Mouse (Mus musculus): ENCODE results near the gene Dytn.
"Not testable (repeated sequence)": the region's sequence is repeated elsewhere in the genome, so short reads cannot be mapped to it uniquely, and the experiment has no call there.

Gene Dytn

DNA sequence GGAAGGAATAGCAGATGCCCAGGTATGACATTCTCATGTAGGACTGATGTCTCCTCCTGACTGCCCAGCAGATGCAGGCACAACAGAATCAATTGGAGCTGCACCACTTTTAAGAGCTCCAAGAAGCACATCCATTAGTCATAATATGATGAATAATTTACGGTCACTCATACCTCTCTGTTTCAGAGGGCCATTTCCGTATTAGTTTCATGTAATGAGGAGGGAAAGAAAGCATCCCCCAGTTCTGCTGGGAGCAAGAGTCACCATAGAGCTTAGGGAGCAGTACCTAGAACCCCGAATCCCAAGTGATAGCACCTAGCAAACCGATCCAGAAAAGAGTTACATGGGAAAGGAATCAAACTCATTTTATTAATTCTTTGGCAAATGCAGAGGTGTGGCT is at the start of gene Dytn:
TSS of gene Dytn (minus strand) at position 101 of the 400 bp plus-strand sequence.
- DNase-seq, result no peak

- peak; percentile 89 for DNase-seq
These were observed 43.6 kb upstream of the Dytn start, which contains the start of the genes Mdh1b and Fastkd2 for GRCm38 (mm10) chr1:63730240-63730771. Mdh1b (minus strand) TSS chr1:63730318. Fastkd2 (plus strand) TSS chr1:63730614.

DNA sequence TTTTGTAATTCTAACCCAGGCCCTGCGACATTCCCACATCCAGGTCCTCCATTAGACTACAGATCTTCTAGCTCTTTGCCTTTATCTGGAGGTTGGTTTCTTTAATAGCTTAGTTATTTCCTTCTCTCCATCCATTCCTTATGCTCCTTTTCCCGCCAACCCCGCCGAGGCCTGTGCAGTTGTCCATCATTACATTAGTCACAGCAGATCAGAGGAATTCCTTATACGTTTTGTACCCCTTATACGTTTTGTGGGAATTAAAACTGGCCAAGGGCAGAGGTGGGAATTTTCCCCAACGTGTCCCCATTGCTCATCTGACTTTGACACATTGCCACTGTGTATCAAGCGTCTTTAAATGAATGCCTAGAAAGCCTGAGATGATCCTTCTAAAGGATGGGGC is 43.1 kb upstream of the Dytn start:
- no peak for DNase-seq

DNA sequence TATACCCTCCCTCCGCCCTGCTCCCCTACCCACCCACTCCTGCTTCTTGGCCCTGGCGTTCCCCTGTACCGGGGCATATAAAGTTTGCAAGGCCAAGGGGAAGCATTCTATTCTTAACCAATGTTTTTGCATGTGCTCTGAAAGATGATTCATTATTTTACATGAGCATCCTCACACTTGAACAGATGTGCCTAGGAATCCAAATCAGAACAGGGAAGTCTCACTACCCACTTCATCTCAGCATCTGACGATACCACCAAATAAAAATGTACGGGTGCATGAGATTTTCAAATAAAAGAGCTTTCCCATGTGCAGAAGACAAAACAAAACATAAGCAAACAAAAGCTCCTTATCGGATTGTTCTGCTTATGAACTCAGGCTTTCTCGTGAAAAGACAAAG is 33.4 kb upstream of the Dytn start:
- no peak for DNase-seq

DNA sequence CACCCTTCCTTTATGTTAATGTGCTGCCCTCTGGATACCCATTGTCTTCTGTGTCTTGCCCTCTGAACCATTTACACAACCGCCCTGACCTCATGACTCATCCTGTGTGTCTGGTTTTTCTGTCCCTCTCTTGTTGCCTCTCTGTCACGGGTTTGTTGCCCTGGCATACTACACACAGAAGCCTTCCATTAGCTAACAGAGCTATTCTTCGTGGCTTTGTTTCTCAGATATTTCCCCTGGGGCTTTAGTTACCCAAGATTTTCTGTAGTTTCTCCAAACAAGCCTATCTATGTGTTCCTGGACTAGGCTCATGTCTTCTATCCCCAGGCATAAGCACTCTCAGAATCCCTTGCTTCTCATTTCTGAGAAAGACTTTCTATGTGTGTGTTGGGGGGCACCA is 22.1 kb upstream of the Dytn start:
- no peak for DNase-seq

GRCm38 (mm10) chr1:63705733-63706132 is 19.0 kb upstream of the Dytn start:
- DNase-seq, result peak; percentile 3

DNA sequence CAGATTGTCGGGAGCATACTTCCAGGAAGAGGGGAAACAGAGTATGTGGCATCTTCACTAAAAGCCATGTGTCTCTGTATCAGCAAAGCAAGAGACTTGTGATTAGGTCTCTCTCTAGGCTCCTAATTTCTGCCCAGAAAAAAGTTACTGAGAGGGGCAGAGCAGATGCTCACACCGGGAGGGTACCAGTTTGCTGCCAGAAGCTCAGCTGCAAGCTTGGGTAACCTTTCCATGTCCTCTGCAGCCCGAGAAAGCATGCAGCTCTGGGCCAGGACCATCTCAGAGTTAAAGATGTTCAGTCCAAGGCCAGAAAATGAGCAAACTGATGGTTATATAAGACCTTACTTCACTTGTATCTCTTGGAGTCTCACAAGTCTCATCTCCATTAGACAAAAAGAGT is 10.1 kb upstream of the Dytn start:
- DNase-seq, result no peak

DNA sequence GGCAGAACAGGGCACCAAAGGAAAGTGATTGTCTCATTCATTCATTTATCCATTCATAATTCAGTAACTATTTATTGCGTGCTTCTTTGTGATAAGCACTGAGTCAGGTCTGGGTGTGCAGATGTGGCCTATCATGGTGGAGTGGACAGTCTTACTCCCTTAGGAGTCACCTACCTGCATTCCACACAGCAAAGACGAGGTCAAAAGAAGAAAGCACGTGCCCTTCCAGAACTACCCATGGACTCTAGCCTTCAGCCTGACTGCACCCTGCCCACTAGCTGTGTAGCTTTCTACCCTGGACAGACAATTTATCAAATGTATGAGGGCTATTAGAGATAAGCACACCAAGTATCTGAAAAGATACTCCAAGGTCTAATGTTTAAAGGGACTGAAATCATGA is 10.8 kb downstream of the Dytn start:
- no peak for DNase-seq

GRCm38 (mm10) chr1:63668852-63669160 is 17.9 kb downstream of the Dytn start:
- DNase-seq, result no peak

DNA sequence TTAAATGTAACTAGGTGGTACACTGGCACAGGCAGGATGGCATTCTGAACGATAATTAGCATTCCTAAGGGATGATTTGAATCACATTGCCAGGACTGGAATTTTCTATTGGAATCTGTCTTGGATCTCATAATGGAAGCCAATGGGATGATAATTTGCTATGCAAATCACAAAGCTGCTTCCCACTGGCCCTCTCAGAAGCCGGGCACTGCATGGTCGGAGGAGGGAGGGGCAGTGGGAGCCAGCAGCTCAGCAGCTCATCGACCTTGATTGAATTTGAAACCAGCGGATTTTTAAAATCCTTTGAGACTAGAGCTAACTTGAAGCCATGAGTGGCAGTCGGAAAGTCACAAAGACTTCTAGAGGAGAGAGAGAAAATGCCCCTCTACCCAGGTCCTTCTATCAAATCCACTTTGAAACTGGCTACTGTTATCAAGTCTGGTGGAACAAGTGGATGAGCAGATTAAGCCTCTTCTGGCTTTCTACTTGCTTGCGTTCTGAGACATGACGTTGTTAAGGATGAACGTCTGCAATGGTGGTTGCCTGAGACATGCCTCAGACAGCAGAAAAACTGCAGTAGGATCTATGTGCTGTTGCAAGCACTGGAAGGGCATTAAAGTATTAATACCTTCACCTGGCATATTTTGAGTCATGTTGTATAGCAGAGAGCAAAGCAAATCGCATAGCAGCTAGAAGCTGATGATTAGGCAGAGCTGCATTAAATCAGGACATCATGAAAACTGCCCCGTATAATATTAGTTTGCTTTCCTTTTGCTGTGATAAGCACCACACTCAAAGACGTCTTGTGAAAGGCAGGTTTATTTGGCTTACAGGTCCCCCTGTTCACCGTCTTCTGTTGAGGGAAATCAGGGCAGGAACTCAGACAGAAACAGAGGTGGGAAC is 18.5 kb downstream of the Dytn start:
- no peak for DNase-seq

DNA sequence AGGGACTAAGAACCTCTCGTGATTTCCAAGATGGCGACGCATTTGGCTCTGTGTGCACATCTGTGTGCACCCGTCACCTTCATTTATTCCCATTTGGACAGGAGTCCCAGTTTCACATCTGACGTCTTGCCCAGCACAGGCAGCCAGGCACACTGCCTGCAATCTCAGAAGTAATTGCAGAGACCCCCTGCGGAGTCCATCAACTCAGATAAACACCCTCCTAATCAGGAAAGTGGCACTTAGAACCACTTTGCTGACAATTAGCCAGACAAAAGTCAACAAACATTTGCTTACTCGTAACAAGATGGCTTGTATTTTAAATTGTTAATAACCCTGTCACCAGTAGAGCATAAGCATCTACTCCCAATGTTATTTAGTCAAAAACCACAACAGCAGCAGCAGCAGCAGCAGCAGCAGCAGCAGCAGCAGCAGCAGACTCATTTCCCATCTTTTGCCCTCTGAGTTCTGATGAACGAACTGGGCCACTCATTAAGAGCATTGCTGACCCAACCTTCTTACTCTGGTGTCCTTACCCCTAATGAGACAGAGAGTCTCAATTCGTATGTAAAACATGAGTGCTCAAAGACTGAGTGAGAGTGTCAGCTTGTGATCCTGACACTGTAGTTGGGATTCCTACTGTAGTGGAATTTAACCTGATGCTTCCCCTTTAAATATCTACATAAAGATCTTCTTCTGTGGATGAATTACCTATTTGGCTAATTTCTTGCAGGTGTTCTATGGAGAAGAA is 19.4 kb downstream of the Dytn start:
- DNase-seq, result no peak

DNA sequence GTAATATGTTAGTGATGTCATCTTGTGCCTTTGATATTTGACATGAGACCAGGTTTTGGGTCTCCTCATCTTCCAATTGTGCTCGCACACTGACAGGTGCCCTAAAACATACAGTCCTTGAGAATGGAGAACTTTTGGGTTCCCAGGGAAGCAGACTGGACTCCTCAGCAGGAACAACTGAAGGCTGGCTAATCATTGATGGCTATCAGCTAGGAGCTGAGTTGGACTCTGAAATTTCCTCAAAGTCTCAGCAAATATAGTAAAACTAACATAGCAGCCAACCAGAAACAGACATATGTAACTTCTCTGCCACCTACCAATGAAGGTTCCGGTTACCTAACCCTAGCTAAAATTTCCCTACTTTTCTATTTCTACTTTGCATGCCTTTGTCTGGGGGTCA is 20.6 kb downstream of the Dytn start:
- DNase-seq, result no peak

DNA sequence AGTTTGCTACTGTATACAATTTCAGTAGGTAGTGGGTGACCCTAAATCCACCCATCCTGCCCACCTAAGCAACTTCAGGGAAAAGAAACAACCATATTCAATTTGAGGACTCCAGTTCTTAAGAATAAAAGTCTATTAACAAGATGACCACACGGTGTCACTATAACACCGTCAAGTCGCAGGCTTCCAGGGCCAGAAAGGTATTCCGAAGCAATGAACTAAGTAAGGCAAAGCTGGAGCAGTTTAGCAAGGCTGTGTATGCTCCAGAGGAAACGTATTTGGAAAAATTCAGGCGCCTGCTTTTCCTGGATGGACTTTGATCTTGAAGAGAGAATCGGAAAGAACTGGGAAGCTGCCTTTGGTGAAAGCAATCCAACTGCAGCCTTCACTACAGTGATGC is 27.1 kb downstream of the Dytn start:
- peak; percentile 21 for DNase-seq

DNA sequence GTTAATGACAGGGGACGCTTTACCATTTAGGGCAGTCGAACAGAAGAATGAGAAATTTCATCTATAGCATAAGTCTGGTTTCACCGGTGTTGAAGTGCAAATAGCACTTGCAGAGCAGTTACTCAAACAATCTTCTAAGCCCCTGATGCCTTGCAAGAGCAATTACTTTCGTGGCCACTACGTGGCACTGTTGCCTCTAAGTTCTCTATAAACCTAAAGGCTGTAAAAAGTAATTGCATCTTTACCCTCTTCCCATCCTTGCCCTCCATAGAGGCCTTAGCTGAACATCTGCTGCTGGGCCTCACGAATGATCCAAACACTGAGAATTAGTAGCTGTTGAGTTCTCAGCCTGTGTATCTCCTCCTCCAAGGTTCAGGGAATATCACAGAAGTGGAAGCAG is 28.7 kb downstream of the Dytn start:
- DNase-seq, result peak; percentile 59

- DNase-seq, result no peak
These were observed 46.8 kb downstream of the Dytn start for GRCm38 (mm10) chr1:63639921-63640320.

DNA sequence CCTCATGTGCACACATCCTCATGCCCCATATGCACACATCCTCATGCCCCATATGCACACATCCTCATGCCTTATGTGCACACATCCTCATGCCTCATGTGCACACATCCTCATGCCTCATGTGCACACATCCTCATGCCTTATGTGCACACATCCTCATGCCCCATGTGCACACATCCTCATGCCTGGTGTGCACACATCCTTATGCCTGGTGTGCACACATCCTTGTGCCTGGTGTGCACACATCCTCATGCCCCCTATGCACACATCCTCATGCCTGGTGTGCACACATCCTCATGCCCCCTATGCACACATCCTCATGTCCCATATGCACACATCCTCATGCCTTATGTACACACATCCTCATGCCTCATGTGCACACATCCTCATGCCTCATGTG is 56.3 kb downstream of the Dytn start:
- DNase-seq, result not testable (repeated sequence)

DNA sequence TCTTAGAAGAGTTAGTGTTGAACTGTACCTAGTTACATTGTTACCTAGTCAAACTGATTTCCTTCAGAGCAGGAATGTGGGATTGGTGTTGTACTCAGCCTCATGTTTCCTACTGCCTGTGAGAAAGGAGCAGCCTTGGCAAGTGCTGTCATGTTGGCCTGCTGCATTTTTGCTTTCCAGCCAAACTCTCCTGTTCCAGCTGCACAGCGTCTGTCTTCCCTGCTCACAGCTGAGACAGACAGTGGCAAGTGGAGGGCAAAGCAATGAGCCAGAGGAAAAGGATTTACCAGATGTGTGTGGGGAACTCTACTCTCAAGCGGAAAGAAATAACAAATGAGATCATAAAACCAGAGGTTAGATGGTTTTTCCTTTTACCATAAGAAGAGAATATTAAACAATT is 58.5 kb downstream of the Dytn start:
- no peak for DNase-seq

- no peak for DNase-seq
These were observed 71.1 kb downstream of the Dytn start, which contains the start of gene Gm39653 for GRCm38 (mm10) chr1:63615668-63616067. Gm39653 (plus strand) TSS chr1:63615968.

DNA sequence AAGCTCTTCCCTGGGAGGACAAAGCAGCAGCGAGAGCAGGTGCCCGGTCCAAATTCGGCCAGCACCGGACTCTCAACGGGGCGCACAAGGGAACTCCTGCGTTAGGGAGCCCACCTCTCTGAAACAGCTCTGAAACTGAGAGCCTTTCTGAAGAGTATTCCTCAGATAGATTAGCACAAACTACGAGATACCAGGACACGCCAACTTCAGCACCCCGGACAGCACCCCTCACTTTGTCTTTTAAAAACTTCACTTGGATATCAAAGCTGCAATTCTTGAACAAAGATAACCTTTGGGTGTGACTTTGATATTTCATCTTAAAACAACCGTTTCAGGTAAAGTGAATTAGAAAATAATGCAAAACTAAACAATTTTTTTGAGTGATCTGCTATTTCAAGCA is 72.1 kb downstream of the Dytn start:
- peak; percentile 6 for DNase-seq

DNA sequence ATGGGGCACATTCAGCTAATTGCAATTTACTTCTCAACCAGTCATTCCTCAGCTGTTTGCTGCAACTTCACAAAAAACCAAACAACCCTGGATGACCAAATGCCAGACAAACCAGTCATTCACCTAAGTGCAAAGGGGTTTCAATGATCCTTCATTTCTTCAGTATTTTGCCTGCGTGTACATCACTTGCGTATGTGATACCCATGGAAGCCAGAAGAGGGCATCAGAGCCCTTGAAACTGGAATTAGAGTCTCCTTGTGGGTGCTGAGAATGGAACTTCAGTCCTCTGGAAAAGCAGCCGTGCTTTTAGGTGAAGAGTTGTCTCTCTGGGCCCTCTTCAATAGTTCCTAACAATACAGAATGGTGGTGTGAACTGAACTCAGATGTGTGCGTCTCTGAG is 77.1 kb downstream of the Dytn start:
- DNase-seq, result no peak

GRCm38 (mm10) chr1:63603870-63604500 is 82.7 kb downstream of the Dytn start:
- no peak for DNase-seq

- no peak for DNase-seq
These were observed 99.9 kb downstream of the Dytn start for GRCm38 (mm10) chr1:63586869-63587268.

DNA sequence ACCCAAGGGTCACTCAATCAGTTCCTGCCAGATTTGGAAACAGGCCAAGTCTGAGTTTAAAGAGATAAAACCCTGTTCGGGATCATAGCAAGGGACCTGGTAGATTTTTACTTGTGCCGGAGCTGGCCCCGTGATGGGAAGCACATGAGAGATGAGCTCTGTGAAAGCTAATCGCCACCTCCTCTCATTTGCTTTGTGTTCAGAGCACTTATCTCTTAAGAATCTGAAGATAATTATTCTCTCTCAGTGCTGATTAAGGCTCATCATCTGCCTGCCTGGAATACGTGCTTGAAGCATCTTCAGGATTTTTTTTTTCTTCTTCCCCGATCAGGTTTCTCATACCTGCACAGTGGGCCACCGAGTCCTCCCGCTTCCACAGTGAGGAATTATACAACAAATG is 107.6 kb downstream of the Dytn start:
- DNase-seq, result no peak
